Mouse (Mus musculus) megakaryocyte, embryonic 14.5 days (primary cell): ENCODE measurements around the gene Hnrnpr.

ENCODE experiments used
- FLI1 ChIP-seq: IDR thresholded peaks from 2 replicates; pipeline ENCODE4 v1.6.1; 2012; ENCODE audit warnings: low read length, inconsistent platforms, mixed read lengths
- GATA1 ChIP-seq: IDR thresholded peaks from 3 replicates; pipeline ENCODE4 v1.6.1; 2012; ENCODE audit warnings: mixed read lengths, low read length, inconsistent platforms, borderline replicate concordance

GRCm38 (mm10) chr4:136261912-136262311 lies 48.8 kb upstream of the Hnrnpr start:
- TF ChIP-seq FLI1 (no peak), GATA1 (no peak)
